Mouse (Mus musculus) testis, adult 2 months (tissue): Measurements from ENCODE around the gene Igf1r. TPM values are rescaled to one million over a fixed set of nuclear protein-coding genes. Genes with fewer than 3 reads are reported as not detected.

ENCODE experiments used
- H3K27ac ChIP-seq: fragments of 200-500 bp; 2 replicates; pipeline ENCODE4 v1.5.1; 2012; ENCODE audit warnings: low read depth, low read length; ENCODE audit not compliant: control insufficient read depth, insufficient read depth
- H3K27me3 ChIP-seq: fragments of 200-500 bp; 2 replicates; pipeline ENCODE4 v1.6.1; 2012; ENCODE audit warnings: mild to moderate bottlenecking, low read length, moderate library complexity; ENCODE audit not compliant: control insufficient read depth, insufficient read depth
- H3K36me3 ChIP-seq: fragments of 200-500 bp; 2 replicates; pipeline ENCODE4 v1.6.1; 2012; ENCODE audit warnings: mild to moderate bottlenecking, low read length; ENCODE audit not compliant: control insufficient read depth, insufficient read depth
- H3K4me1 ChIP-seq: fragments of 200-500 bp; 2 replicates; pipeline ENCODE4 v1.6.1; 2012; ENCODE audit warnings: low read length; ENCODE audit not compliant: control insufficient read depth, insufficient read depth
- H3K4me3 ChIP-seq: fragments of 200-500 bp; 2 replicates; pipeline ENCODE4 v1.5.1; 2012; ENCODE audit warnings: low read depth, mild to moderate bottlenecking, low read length, moderate library complexity, mixed read lengths; ENCODE audit not compliant: control insufficient read depth
- CTCF ChIP-seq: fragments of 200-500 bp; IDR thresholded peaks from 2 replicates; pipeline ENCODE4 v1.5.1; 2012; ENCODE audit warnings: low read depth, mild to moderate bottlenecking, inconsistent platforms, low read length, moderate library complexity; ENCODE audit not compliant: control insufficient read depth, insufficient read depth, insufficient replicate concordance
- POLR2A ChIP-seq: fragments of 200-500 bp; IDR thresholded peaks from 2 replicates; pipeline ENCODE4 v1.6.1; 2012; ENCODE audit warnings: low read depth, mild to moderate bottlenecking, inconsistent platforms, low read length, moderate library complexity; ENCODE audit not compliant: control insufficient read depth
- polyA plus RNA-seq: library from polyadenylated mRNA; depleted of rRNA; stranded (reverse); fragments of >200 nt; gene quantifications from 2 replicates; pipeline ENCODE4 v1.2.3, GENCODE M21; 2012

Gene Igf1r
- polyA plus RNA-seq, 1 experiment: 4.2 TPM

DNA sequence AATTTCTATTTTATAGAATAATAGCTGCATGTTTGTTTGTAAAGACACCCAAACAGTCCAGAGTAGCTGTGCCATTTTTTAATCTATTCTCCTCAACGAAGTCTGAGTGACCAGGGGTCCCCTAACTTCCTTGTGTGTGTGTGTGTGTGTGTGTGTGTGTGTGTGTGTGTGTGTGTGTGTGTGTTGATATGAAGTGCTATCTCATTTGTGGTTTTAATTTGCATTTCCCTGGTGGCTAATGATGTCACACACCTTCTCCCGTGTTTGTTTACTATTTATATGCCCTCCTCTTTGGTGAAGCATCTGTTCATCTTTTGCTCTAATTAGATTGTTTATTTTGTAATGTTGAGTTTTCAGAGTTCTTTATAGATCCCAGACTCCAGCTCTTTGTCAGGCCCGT is 117.4 kb downstream of the Igf1r start:
- H3K4me3 ChIP-seq: no peak overlapping the region
- TF ChIP-seq CTCF (no peak), POLR2A (no peak)
- no peaks in the 10 kb centered on the region for H3K36me3 ChIP-seq
- no peak overlapping the region for H3K27ac ChIP-seq
- H3K4me1 ChIP-seq: no peaks in the 10 kb centered on the region
- H3K27me3 ChIP-seq: no peaks in the 10 kb centered on the region

DNA sequence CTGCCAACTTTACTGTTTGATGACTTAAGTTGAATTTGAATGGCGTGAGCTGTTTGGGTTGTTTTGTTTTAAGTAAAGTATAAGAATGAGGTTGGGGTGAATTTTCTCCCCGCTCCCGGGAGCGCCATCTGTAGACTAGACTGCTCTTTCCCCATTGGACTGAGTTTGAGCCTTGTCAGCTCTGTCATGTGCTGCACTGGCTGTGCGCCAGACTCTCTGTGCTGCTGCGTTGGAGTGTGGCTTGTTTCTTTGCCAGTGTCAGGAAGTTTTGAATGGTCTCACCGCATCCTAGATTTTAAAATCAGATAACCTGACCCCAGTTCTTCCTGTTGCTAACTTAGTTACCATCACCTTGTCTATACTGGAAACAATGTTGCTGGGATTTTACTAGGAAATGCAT is 118.0 kb downstream of the Igf1r start:
- H3K27ac ChIP-seq: no peak overlapping the region
- no peaks in the 10 kb centered on the region for H3K4me1 ChIP-seq
- no peaks in the 10 kb centered on the region for H3K27me3 ChIP-seq
- no peaks in the 10 kb centered on the region for H3K36me3 ChIP-seq
- TF ChIP-seq POLR2A (no peak), CTCF (no peak)
- no peak overlapping the region for H3K4me3 ChIP-seq

DNA sequence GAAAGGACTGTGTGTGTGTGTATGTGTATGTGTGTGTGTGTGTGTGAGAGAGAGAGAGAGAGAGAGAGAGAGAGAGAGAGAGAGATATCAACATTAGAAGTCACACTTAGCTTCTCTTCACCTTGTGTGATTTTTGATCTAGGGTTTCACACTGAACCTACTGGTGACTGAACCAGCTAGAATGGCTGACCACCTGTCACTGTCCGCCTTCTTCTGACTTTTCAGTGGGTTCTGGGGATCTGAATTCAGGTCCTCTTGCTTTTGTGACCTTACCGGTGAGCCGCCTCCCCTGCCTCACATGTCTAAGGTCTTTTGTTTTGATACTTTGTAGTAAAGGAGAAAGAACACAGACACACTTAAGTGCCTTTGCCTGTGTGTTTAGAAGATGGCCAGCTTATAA is 118.4 kb downstream of the Igf1r start:
- H3K27me3 ChIP-seq: no peaks in the 10 kb centered on the region
- TF ChIP-seq POLR2A (no peak), CTCF (no peak)
- no peak overlapping the region for H3K4me3 ChIP-seq
- no peaks in the 10 kb centered on the region for H3K4me1 ChIP-seq
- H3K36me3 ChIP-seq: no peaks in the 10 kb centered on the region
- no peak overlapping the region for H3K27ac ChIP-seq

DNA sequence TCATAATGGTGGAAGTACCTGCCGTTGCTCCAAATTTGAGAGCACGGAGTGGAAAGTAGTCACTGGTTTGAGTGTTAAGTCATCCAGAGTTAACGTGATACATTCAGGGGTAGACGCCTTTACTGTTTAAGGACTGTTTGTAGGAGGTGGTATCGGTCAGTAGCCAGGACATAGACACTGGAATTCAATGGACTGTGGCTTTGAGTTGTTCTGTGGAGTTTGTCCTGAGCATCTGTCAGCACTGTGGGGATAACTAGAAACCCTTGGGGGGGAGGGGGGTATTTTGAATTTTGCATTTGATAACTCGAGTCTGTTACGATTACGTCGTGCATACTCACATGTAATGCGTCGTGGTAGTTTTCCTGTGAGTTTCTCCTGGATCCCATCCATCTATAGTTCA is 119.1 kb downstream of the Igf1r start:
- Histone ChIP-seq H3K4me3 (no peak overlapping the region), H3K27me3 (no peaks in the 10 kb centered on the region), H3K36me3 (no peaks in the 10 kb centered on the region), H3K4me1 (no peaks in the 10 kb centered on the region), H3K27ac (no peak overlapping the region)
- TF ChIP-seq POLR2A (no peak), CTCF (no peak)

DNA sequence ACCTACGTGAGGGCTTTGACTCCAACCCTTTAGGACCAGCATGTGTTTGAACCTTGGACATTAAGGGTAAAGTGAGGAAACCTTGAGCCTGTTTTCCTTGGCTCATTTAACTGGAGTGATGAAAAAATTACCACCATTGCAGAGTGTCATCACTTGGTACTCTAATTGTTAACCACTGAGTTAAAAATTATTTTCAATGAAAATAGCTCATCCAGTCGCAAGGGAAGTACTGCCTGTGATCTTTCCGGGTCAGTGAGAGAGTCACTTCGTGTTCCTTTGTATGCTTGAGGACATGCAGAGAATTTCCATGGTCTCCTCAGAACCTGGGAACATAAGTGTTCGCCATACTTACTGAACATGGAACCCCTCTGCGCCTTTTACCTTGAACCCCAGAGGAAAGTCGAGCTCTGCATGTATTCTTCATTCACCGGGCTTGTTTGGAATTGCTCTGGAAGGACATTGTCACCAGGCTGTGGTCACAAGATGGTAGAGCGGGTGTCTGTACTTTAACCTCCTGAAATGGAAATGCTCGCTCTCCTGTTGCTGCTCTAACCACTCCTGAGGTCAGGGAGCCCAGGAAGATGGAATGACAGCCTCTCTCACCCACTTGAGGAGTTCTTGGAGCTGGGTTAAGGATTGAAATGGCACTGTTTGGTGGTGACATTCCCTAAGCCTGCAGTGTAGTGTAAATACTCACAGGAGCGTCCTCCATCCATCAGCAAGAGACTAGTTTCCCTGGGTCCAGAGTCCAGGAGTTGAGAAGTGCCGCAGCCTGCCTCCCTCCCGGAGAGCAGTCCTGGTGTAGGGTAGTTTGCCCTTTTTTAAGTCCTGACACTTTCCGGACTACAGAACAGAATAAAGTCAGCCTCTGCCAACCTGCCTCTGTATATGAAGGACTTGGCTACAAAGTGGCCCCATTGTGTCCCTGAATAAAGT is 120.2 kb downstream of the Igf1r start:
- Histone ChIP-seq H3K4me1 (no peaks in the 10 kb centered on the region), H3K27ac (no peak overlapping the region)

DNA sequence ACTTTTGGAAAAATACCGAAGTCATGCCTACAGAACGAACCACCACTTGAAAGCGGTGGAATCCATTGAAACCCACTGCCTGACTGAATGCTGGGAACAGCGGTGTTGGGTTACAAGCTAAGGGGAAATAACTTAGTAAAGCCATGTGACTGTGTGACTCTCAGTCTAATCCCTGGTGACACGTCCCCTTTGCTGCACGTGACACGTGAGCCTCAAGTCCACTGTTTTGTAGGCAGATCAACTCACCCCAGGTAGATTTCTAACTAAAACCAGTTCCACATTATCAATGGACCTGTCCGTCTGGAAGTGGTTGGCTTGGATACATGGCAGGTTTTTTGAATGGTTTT is 120.8 kb downstream of the Igf1r start:
- Histone ChIP-seq H3K36me3 (no peaks in the 10 kb centered on the region), H3K4me1 (no peaks in the 10 kb centered on the region), H3K4me3 (no peak overlapping the region), H3K27me3 (no peaks in the 10 kb centered on the region), H3K27ac (no peak overlapping the region)
- TF ChIP-seq POLR2A: no peak
- TF ChIP-seq CTCF: no peak

More for the DNA sequence above, 120.2 kb downstream of the Igf1r start:
- H3K36me3 ChIP-seq: no peaks in the 10 kb centered on the region
- H3K27me3 ChIP-seq: no peaks in the 10 kb centered on the region
- TF ChIP-seq POLR2A (no peak), CTCF (no peak)
- H3K4me3 ChIP-seq: no peak overlapping the region

DNA sequence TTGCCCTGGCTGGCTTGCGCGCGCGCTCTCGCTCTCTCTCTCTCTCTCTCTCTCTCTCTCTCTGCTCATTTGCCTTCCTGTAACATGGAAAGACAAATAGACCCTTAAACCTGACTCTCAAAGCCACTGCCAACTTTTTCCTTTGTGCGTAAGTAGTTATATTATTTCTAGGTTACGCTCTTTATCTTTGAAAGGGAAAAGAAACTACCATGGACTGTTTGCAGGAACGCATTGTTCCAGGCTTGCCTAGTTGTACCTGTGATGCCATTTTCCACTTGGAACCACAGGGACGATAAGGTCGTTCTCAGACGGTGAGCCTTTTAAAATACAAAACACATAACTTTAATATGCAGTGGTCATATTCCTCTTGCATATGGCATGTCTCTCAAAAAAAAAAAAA is 122.1 kb downstream of the Igf1r start:
- H3K27ac ChIP-seq: no peak overlapping the region

More for the DNA sequence above, 122.1 kb downstream of the Igf1r start:
- Histone ChIP-seq H3K4me3 (no peak overlapping the region), H3K4me1 (no peaks in the 10 kb centered on the region), H3K27me3 (no peaks in the 10 kb centered on the region), H3K36me3 (no peaks in the 10 kb centered on the region)
- TF ChIP-seq POLR2A: no peak
- no peak for TF ChIP-seq CTCF
